Mouse (Mus musculus) myocyte (in vitro differentiated cells): ENCODE measurements at regions not wholly inside any gene's neighbourhood (a gene's known extent, or its start where the extent isn't known, plus 50 kb on each side); places are given as distances from the start of the nearest gene placed in this dataset.

Source experiments
- CEBPB ChIP-seq: IDR thresholded peaks from 2 replicates; pipeline ENCODE4 v1.6.1; 2011; ENCODE audit warnings: mild to moderate bottlenecking, moderate library complexity; ENCODE audit not compliant: poor library complexity, insufficient read depth, severe bottlenecking
- E2F4 ChIP-seq: IDR thresholded peaks from one replicate; pipeline ENCODE4 v1.6.1; 2011; ENCODE audit warnings: mild to moderate bottlenecking, control low read depth, moderate library complexity; ENCODE audit not compliant: insufficient read depth
- MAX ChIP-seq: IDR thresholded peaks from one replicate; pipeline ENCODE4 v1.6.1; 2011; ENCODE audit warnings: low read depth, mild to moderate bottlenecking, control low read depth
- MYOD1 ChIP-seq, 3 experiments: IDR thresholded peaks; one replicate each; pipeline ENCODE4 v1.6.1; 2011; ENCODE audit warnings: control low read depth in 2 of 3, low read depth in 2 of 3, mild to moderate bottlenecking in 2 of 3, moderate library complexity in 1 of 3; ENCODE audit not compliant: insufficient read length in 2 of 3, control insufficient read depth in 1 of 3
- POLR2A ChIP-seq: IDR thresholded peaks from one replicate; pipeline ENCODE4 v1.6.1; 2011; ENCODE audit warnings: low read depth, mild to moderate bottlenecking, control low read depth, moderate library complexity; ENCODE audit not compliant: insufficient read length
- POLR2AphosphoS2 ChIP-seq: IDR thresholded peaks from one replicate; pipeline ENCODE4 v1.6.1; 2011; ENCODE audit warnings: low read depth, control low read depth; ENCODE audit not compliant: insufficient read length
- REST ChIP-seq: IDR thresholded peaks from one replicate; pipeline ENCODE4 v1.6.1; 2011; ENCODE audit warnings: mild to moderate bottlenecking, control low read depth, moderate library complexity; ENCODE audit not compliant: insufficient read depth, insufficient read length
- SRF ChIP-seq: IDR thresholded peaks from one replicate; pipeline ENCODE4 v1.6.1; 2011; ENCODE audit warnings: low read depth; ENCODE audit not compliant: control insufficient read depth, insufficient read length
- TCF12 ChIP-seq: IDR thresholded peaks from one replicate; pipeline ENCODE4 v1.6.1; 2011; ENCODE audit warnings: mild to moderate bottlenecking, control low read depth; ENCODE audit not compliant: poor library complexity, insufficient read depth, severe bottlenecking
- TCF3 ChIP-seq: IDR thresholded peaks from one replicate; pipeline ENCODE4 v1.6.1; 2011; ENCODE audit warnings: low read depth, control low read depth; ENCODE audit not compliant: insufficient read length
- USF1 ChIP-seq: IDR thresholded peaks from one replicate; pipeline ENCODE4 v1.6.1; 2011; ENCODE audit warnings: low read depth, mild to moderate bottlenecking, control low read depth, moderate library complexity

- no peak for TF ChIP-seq POLR2A
- no peak for TF ChIP-seq USF1
- TF ChIP-seq MYOD1 (IDR thresholded peaks at IDR 0.05; ENCODE audit: control insufficient read depth in 1 of 3, insufficient read length in 2 of 3, low read depth in 2 of 3), result no peak
- TF ChIP-seq TCF3, result no peak
- TF ChIP-seq E2F4, result no peak
- no peak for TF ChIP-seq TCF12
- TF ChIP-seq POLR2AphosphoS2, result no peak
- no peak for TF ChIP-seq REST
- no peak for TF ChIP-seq CEBPB
- TF ChIP-seq SRF, result no peak
- no peak for TF ChIP-seq MAX
Observed at GRCm38 (mm10) chr12:26542451-26542850, 73.4 kb downstream of the Cmpk2 start.
